Mouse (Mus musculus) stomach, postnatal 0 days (tissue): Measurements from ENCODE around the gene Kif11.

ENCODE experiments used
- CTCF ChIP-seq: IDR thresholded peaks from 2 replicates; pipeline ENCODE4 v1.5.1; 2016; ENCODE audit warnings: antibody characterized with exemption, low read depth, mild to moderate bottlenecking, moderate library complexity
- EP300 ChIP-seq: optimal IDR thresholded peaks from 2 replicates; pipeline ENCODE3; 2016; ENCODE audit warnings: antibody characterized with exemption

- TF ChIP-seq CTCF (no peak), EP300 (no peak)
Measured at GRCm38 (mm10) chr19:37370356-37370755, 5.8 kb upstream of the Kif11 start.
